Mouse (Mus musculus) gonadal fat pad, adult 2 months (tissue): Measurements from ENCODE around the gene Gm14226. TPM values are rescaled to one million over a fixed set of nuclear protein-coding genes. Genes with fewer than 3 reads are reported as not detected.
"Not testable (repeated sequence)": the region's sequence is repeated elsewhere in the genome, so short reads cannot be mapped to it uniquely, and the experiment has no call there.

Source experiments
- DNase-seq: peaks from one replicate; pipeline ENCODE4 v3.0.0-alpha.2; 2012; ENCODE audit warnings: low read depth
- polyA plus RNA-seq: library from polyadenylated mRNA; depleted of rRNA; stranded (reverse); fragments of >200 nt; gene quantifications from 2 replicates; pipeline ENCODE4 v1.2.3, GENCODE M21; 2012; rRNA removed

Gm14226 gene
- polyA plus RNA-seq: 0.28 and 0.61 TPM in 2 replicates

GRCm38 (mm10) chr2:155018251-155018755 lies at the start of gene Gm14226:
Gene Gm14226, plus strand, starts transcription at chr2:155018266.
- DNase-seq: not testable (repeated sequence)

GRCm38 (mm10) chr2:154969740-154970397 lies 48.2 kb upstream of the Gm14226 start:
- DNase-seq: not testable (repeated sequence)

GRCm38 (mm10) chr2:154971919-154972692 lies 46.0 kb upstream of the Gm14226 start:
- DNase-seq: no peak

GRCm38 (mm10) chr2:154972981-154973380 lies 45.1 kb upstream of the Gm14226 start:
- no peak for DNase-seq

- no peak for DNase-seq
Observed at GRCm38 (mm10) chr2:154986609-154987008, 31.5 kb upstream of the Gm14226 start.

GRCm38 (mm10) chr2:154991411-154991810 lies 26.7 kb upstream of the Gm14226 start:
- no peak for DNase-seq

GRCm38 (mm10) chr2:154992083-154992482 lies 26.0 kb upstream of the Gm14226 start:
- no peak for DNase-seq

GRCm38 (mm10) chr2:155005491-155005890 lies 12.6 kb upstream of the Gm14226 start:
- DNase-seq: no peak

GRCm38 (mm10) chr2:155011086-155011656 lies 6.9 kb upstream of the Gm14226 start:
- no peak for DNase-seq

GRCm38 (mm10) chr2:155012991-155013390 lies 5.1 kb upstream of the Gm14226 start:
- DNase-seq: no peak

GRCm38 (mm10) chr2:155016751-155017150 lies 1.3 kb upstream of the Gm14226 start:
- DNase-seq: not testable (repeated sequence)

- no peak for DNase-seq
Observed at GRCm38 (mm10) chr2:155018762-155019641, 936 bp downstream of the Gm14226 start.

- DNase-seq: peak; percentile 59
Observed at GRCm38 (mm10) chr2:155019673-155020072, 1.6 kb downstream of the Gm14226 start.

GRCm38 (mm10) chr2:155020247-155020826 lies 2.3 kb downstream of the Gm14226 start:
- DNase-seq: not testable (repeated sequence)

GRCm38 (mm10) chr2:155030831-155031230 lies 12.8 kb downstream of the Gm14226 start:
- DNase-seq: no peak

GRCm38 (mm10) chr2:155032938-155033710 lies 15.1 kb downstream of the Gm14226 start:
- no peak for DNase-seq

GRCm38 (mm10) chr2:155039956-155040355 lies 21.9 kb downstream of the Gm14226 start:
- DNase-seq: no peak

- DNase-seq: no peak
Observed at GRCm38 (mm10) chr2:155044542-155044941, 26.5 kb downstream of the Gm14226 start.

GRCm38 (mm10) chr2:155045075-155045474 lies 27.0 kb downstream of the Gm14226 start:
- no peak for DNase-seq

- no peak for DNase-seq
Observed at GRCm38 (mm10) chr2:155046803-155047202, 28.7 kb downstream of the Gm14226 start.
